Comparison of ENCODE assay signal across 9 mouse cellular contexts in genomic region chr13:37560387-37560786, GRCm38 (mm10).
DNase-seq lines count a peak whose midpoint lies in the region; ATAC-seq and TF ChIP-seq lines count a peak whose summit lies in the region.
"Had no signal": no experiment of that assay in that cellular context is flagged by ENCODE, and none has a peak within 500 bp of the region (broad histone marks: within the 10 kb centered on the region; RNA-seq: fewer than 3 reads in every experiment).

No protein-coding gene starts in this region.

- intact Hi-C loops in gastrocnemius, adult 2 months (cut with DNase I): loop anchor here (5.0 kb wide), 1 partner anchor 62 kb away; no protein-coding TSS in a partner anchor

- no peak for ATAC-seq in lung, postnatal 0 days
- no peak for ATAC-seq in intestine, embryonic 15.5 days
- ATAC-seq in frontal cortex, adult (ENCODE audit: low TSS enrichment): no peak

- no peak overlapping the region for H3ac ChIP-seq in myocyte (ENCODE audit: control insufficient read depth, insufficient read length)

- H3K9ac ChIP-seq in lung, postnatal 0 days (replicated peaks; ENCODE audit: low read depth): no peak overlapping the region
- H3K9ac ChIP-seq in intestine, embryonic 15.5 days: no peak overlapping the region

- no peak overlapping the region for H3K4me3 ChIP-seq in lung, postnatal 0 days (ENCODE audit: low read depth, low read length)
- H3K4me3 ChIP-seq in gastrocnemius, adult 2 months: peak overlapping the region; percentile 41
- no peak overlapping the region for H3K4me3 ChIP-seq in myocyte
- H3K4me3 ChIP-seq in intestine, embryonic 15.5 days (replicated peaks): no peak overlapping the region

- no peaks in the 10 kb centered on the region for H3K27me3 ChIP-seq in lung, postnatal 0 days (replicated peaks; ENCODE audit: insufficient read depth, low read length)
- no peaks in the 10 kb centered on the region for H3K27me3 ChIP-seq in myocyte (ENCODE audit: control insufficient read depth, insufficient read depth, insufficient read length)
- H3K27me3 ChIP-seq in intestine, embryonic 15.5 days (replicated peaks): no peaks in the 10 kb centered on the region

- no peak for TF ChIP-seq CTCF in lung, postnatal 0 days (IDR thresholded peaks at IDR 0.05)
- TF ChIP-seq CTCF in gastrocnemius, adult 2 months (IDR thresholded peaks at IDR 0.05): no peak

- peaks cover 16% of the 10 kb centered on the region for H3K4me1 ChIP-seq in lung, postnatal 0 days (ENCODE audit: insufficient read depth, low read depth, low read length)
- peaks cover 24% of the 10 kb centered on the region for H3K4me1 ChIP-seq in intestine, embryonic 15.5 days (replicated peaks)

- H3K27ac ChIP-seq in lung, postnatal 0 days (ENCODE audit: low read length): no peak overlapping the region
- peak overlapping the region; percentile 95 for H3K27ac ChIP-seq in gastrocnemius, adult 2 months
- H3K27ac ChIP-seq in intestine, embryonic 15.5 days: no peak overlapping the region

- WGBS in lung, postnatal 0 days: 45% methylated on average over 9 of the region's 9 CpGs
- WGBS in intestine, embryonic 15.5 days: 35% methylated on average over 9 of the region's 9 CpGs

- TF ChIP-seq EP300 in lung, postnatal 0 days (IDR thresholded peaks at IDR 0.05): no peak

- H3K9me3 ChIP-seq in lung, postnatal 0 days (ENCODE audit: low read length): no peaks in the 10 kb centered on the region
- no peaks in the 10 kb centered on the region for H3K9me3 ChIP-seq in intestine, embryonic 15.5 days

- no peak for TF ChIP-seq POLR2A in myocyte (IDR thresholded peaks at IDR 0.05; ENCODE audit: insufficient read length, low read depth)

- no peak overlapping the region for H3K4me2 ChIP-seq in lung, postnatal 0 days (replicated peaks; ENCODE audit: low read depth, low read length)
- H3K4me2 ChIP-seq in myocyte (ENCODE audit: low read depth): peak overlapping the region; percentile 45
- H3K4me2 ChIP-seq in intestine, embryonic 15.5 days (replicated peaks): no peak overlapping the region

- no peaks in the 10 kb centered on the region for H3K36me3 ChIP-seq in lung, postnatal 0 days (ENCODE audit: insufficient read depth, low read length)
- H3K36me3 ChIP-seq in myocyte (ENCODE audit: control insufficient read depth, insufficient read depth): no peaks in the 10 kb centered on the region
- no peaks in the 10 kb centered on the region for H3K36me3 ChIP-seq in intestine, embryonic 15.5 days

- peak; percentile 95 for DNase-seq in heart, adult 11 months
- DNase-seq in heart, postnatal 4 days: no peak
- peak; percentile 19 for DNase-seq in lung, postnatal 0 days (ENCODE audit: low spot score)
- DNase-seq in lung, postnatal 4 days: no peak
- DNase-seq in gastrocnemius, adult 2 months: peak; percentile 82
- DNase-seq: cerebellum, adult 9-11 months had no signal

- no peaks in the 10 kb centered on the region for H3K79me2 ChIP-seq in myocyte (ENCODE audit: control insufficient read depth, insufficient read depth)

TF ChIP-seq in myocyte, 11 proteins besides CTCF, POLR2A, EP300 and RAD21:
- TF ChIP-seq MYOD1 (IDR thresholded peaks at IDR 0.05; ENCODE audit: control insufficient read depth in 1 of 3, insufficient read length in 2 of 3, low read depth in 2 of 3) (peak in 2 of 3 experiments; percentile 2 to 37), REST (IDR thresholded peaks at IDR 0.05; ENCODE audit: insufficient read depth, insufficient read length) (no peak), SRF (IDR thresholded peaks at IDR 0.05; ENCODE audit: control insufficient read depth, insufficient read length, low read depth) (no peak), USF1 (IDR thresholded peaks at IDR 0.05; ENCODE audit: low read depth) (no peak), TCF12 (IDR thresholded peaks at IDR 0.05; ENCODE audit: insufficient read depth, poor library complexity, severe bottlenecking) (no peak), CEBPB (IDR thresholded peaks at IDR 0.05; ENCODE audit: insufficient read depth, poor library complexity, severe bottlenecking) (no peak), POLR2AphosphoS2 (IDR thresholded peaks at IDR 0.05; ENCODE audit: insufficient read length, low read depth) (no peak), MYOG (IDR thresholded peaks at IDR 0.05; ENCODE audit: control insufficient read depth in 1 of 3, insufficient read depth in 1 of 3, insufficient read length in 2 of 3, low read depth in 2 of 3) (peak in 1 of 3 experiments; percentile 55)

Comparison
In these comparisons a context has a peak if more than half of its experiments do, and no peak if none do; other contexts are left out.
1. DNase-seq: peak in heart, adult 11 months (single experiment), lung, postnatal 0 days (single experiment) and gastrocnemius, adult 2 months (single experiment); none in heart, postnatal 4 days (single experiment) and lung, postnatal 4 days (0 of 2).